Mouse (Mus musculus) intestine, embryonic 15.5 days (tissue): ENCODE data around the gene Cbl. TPM values are rescaled to one million over a fixed set of nuclear protein-coding genes. Genes with fewer than 3 reads are reported as not detected.

Experiments used
- polyA plus RNA-seq: library from polyadenylated mRNA; unstranded; fragments of >200 nt; fragmentation: Nextera tagmentation; extraction: Ambion mirVana; gene quantifications from 2 replicates; pipeline ENCODE4 v1.2.1, GENCODE M21; 2015

Cbl gene
- polyA plus RNA-seq, 1 experiment from 2014 or later, result 14.8 TPM

Other genes starting within 250 kb of the Cbl start
- gene Thy1, start 190.7 kb downstream of the Cbl start, polyA plus RNA-seq, result 1.8 and 2.1 TPM in 2 replicates
- 10.8 and 16.6 TPM in 2 replicates for gene Usp2, start 167.0 kb downstream of the Cbl start, polyA plus RNA-seq
- gene Mfrp, start 132.3 kb downstream of the Cbl start, polyA plus RNA-seq, result 0.06 and 0.10 TPM in 2 replicates
- gene C1qtnf5, start 126.8 kb downstream of the Cbl start, polyA plus RNA-seq, result 3.1 and 3.5 TPM in 2 replicates
- gene Gm49380, start 120.5 kb downstream of the Cbl start, polyA plus RNA-seq, result 0.10 TPM in 1 of 2 replicates, not detected in the other
- 56.9 and 57.9 TPM in 2 replicates for gene Rnf26, start 120.5 kb downstream of the Cbl start, polyA plus RNA-seq
- 40.0 and 43.5 TPM in 2 replicates for gene Mcam, start 99.6 kb downstream of the Cbl start, polyA plus RNA-seq
- not detected in 2 replicates for gene Ccdc153, start 6.6 kb upstream of the Cbl start, polyA plus RNA-seq
- 11.7 and 12.9 TPM in 2 replicates for gene Pdzd3, start 17.4 kb upstream of the Cbl start, polyA plus RNA-seq
- gene Nlrx1, start 34.5 kb upstream of the Cbl start, polyA plus RNA-seq, result 5.5 and 5.9 TPM in 2 replicates
- gene Abcg4, start 54.6 kb upstream of the Cbl start, polyA plus RNA-seq, result 2.5 and 2.9 TPM in 2 replicates
- gene Hinfp, start 71.6 kb upstream of the Cbl start, polyA plus RNA-seq, result 19.9 and 21.2 TPM in 2 replicates
- 6.8 and 10.6 TPM in 2 replicates for gene C2cd2l, start 86.2 kb upstream of the Cbl start, polyA plus RNA-seq
- 38.2 and 38.6 TPM in 2 replicates for gene Dpagt1, start 92.0 kb upstream of the Cbl start, polyA plus RNA-seq
- gene H2afx, start 100.6 kb upstream of the Cbl start, polyA plus RNA-seq, result 280 and 298 TPM in 2 replicates
- gene Hmbs, start 110.2 kb upstream of the Cbl start, polyA plus RNA-seq, result 128 and 141 TPM in 2 replicates
- 28.9 and 30.3 TPM in 2 replicates for gene Vps11, start 127.6 kb upstream of the Cbl start, polyA plus RNA-seq
- 38.8 and 43.6 TPM in 2 replicates for gene Hyou1, start 145.4 kb upstream of the Cbl start, polyA plus RNA-seq
- 51.7 and 59.2 TPM in 2 replicates for gene Slc37a4, start 162.8 kb upstream of the Cbl start, polyA plus RNA-seq
- 2,026 and 2,084 TPM in 2 replicates for gene Rps25, start 173.1 kb upstream of the Cbl start, polyA plus RNA-seq
- gene Trappc4, start 173.6 kb upstream of the Cbl start, polyA plus RNA-seq, result 122 and 123 TPM in 2 replicates
- gene Ccdc84, start 184.5 kb upstream of the Cbl start, polyA plus RNA-seq, result 24.0 and 25.6 TPM in 2 replicates
- gene Foxr1, start 207.1 kb upstream of the Cbl start, polyA plus RNA-seq, result not detected in 2 replicates
- 1.2 TPM in 2 replicates for gene Upk2, start 220.9 kb upstream of the Cbl start, polyA plus RNA-seq
- gene Bcl9l, start 248.8 kb upstream of the Cbl start, polyA plus RNA-seq, result 7.5 and 7.8 TPM in 2 replicates